Mouse (Mus musculus): ENCODE data around the gene Tmem200b.

DNA sequence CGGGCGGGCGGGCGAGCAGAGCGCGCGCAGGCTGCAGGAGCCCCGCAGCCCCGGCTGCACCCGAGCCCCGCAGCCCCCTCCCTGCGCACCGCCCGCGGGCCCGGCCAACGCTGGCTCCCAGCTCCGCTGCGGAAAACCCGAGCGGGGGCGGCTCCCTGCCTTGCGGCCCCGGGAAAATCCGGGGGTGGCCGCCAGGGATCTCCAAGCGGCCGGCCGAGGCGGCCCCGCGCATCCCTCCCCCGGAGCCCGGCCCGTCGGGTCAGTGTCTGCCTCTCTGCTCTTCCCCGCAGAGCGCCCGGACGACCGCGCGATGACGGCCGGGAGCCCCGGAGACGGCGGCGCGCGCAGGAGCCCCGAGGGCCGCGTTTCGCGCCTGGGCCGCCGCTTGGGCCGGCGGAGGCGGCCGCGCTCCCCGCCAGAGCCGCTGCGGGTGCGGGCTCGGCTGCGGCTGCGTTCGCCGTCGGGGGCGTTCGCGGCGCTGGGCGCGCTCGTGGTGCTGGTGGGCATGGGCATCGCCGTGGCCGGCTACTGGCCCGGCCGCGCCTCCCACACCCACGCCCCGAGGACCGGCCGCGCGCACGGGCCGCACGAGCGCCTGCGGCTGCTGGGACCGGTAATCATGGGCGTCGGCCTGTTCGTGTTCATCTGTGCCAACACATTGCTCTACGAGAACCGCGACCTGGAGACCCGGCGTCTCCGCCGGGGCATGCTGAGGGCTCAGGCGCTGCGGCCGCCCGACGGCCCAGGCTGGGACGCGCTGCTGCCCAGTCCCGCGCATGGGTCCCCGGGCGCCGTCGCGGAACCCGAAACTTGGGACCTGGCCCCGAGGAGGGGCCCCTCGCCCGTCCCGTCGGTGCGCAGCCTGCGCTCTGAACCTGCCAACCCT is at the start of gene Tmem200b:
- no peak for TF ChIP-seq HCFC1 (IDR thresholded peaks at IDR 0.05; ENCODE audit: borderline replicate concordance, insufficient read depth, low read length)
- TF ChIP-seq CHD2 (IDR thresholded peaks at IDR 0.05; ENCODE audit: low read depth, low read length), result no peak
- no peak for TF ChIP-seq MAFK (IDR thresholded peaks at IDR 0.05; ENCODE audit: insufficient read depth, low read depth, low read length)
- no peak for TF ChIP-seq ZNF384 (IDR thresholded peaks at IDR 0.05; ENCODE audit: low read depth, low read length)
- no peak for TF ChIP-seq ZC3H11A (IDR thresholded peaks at IDR 0.05; ENCODE audit: borderline replicate concordance, low read depth, low read length)
